Mouse (Mus musculus): ENCODE results near the gene Selenop.
"Not testable (repeated sequence)": the region's sequence is repeated elsewhere in the genome, so short reads cannot be mapped to it uniquely, and the experiment has no call there.

Gene Selenop

GRCm38 (mm10) chr15:3268247-3268646 lies at the start of gene Selenop:
Gene Selenop, plus strand, starts transcription at chr15:3268547.
- DNase-seq (ENCODE audit: low read depth): no peak

- DNase-seq (ENCODE audit: low read depth): not testable (repeated sequence)
Observed at GRCm38 (mm10) chr15:3218668-3219067, 49.7 kb upstream of the Selenop start.

GRCm38 (mm10) chr15:3222803-3223437 lies 45.4 kb upstream of the Selenop start:
- no peak for DNase-seq (ENCODE audit: low read depth)

GRCm38 (mm10) chr15:3226573-3226972 lies 41.8 kb upstream of the Selenop start:
- no peak for DNase-seq (ENCODE audit: low read depth)

DNA sequence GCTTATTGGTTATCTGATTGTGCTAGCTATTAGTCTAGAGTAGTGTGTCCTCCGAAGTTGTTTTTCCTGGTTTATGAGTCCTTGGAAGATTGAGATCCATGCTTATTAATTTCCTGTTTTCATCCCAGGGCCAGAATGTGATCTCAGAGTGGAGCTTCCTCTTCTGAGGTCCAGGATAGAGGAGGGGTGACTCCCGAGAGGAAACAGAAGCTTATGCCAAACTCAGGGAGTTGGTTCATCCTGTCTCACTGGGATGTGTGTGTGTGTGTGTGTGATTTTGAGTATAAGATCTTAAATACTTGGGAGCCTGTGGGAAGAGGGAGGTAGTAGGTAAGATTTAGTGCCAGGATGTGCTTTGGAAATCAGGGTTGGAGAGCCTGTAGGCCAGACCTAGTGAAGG lies 40.2 kb upstream of the Selenop start:
- no peak for DNase-seq (ENCODE audit: low read depth)

- DNase-seq (ENCODE audit: low read depth): no peak
Observed at GRCm38 (mm10) chr15:3228990-3229389, 39.4 kb upstream of the Selenop start.

DNA sequence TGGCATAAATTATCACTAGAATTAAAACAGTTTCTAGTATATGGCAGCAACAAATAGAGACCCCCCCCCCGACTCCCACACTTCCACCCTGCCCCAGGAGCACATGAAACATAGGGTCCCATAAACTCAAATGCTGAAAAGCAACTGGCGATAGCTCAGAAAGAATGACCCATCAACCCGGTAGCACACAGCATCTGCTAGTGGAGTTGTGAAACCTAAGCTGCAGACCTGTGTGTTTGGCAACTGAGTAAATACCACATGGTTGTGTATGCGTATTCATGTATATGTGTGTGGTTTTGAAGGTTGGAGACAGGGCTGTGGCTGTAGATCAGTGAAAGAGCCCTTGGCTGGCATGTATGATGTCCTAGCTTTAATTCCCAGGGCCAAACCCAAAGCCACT lies 37.3 kb upstream of the Selenop start:
- DNase-seq (ENCODE audit: low read depth): no peak

DNA sequence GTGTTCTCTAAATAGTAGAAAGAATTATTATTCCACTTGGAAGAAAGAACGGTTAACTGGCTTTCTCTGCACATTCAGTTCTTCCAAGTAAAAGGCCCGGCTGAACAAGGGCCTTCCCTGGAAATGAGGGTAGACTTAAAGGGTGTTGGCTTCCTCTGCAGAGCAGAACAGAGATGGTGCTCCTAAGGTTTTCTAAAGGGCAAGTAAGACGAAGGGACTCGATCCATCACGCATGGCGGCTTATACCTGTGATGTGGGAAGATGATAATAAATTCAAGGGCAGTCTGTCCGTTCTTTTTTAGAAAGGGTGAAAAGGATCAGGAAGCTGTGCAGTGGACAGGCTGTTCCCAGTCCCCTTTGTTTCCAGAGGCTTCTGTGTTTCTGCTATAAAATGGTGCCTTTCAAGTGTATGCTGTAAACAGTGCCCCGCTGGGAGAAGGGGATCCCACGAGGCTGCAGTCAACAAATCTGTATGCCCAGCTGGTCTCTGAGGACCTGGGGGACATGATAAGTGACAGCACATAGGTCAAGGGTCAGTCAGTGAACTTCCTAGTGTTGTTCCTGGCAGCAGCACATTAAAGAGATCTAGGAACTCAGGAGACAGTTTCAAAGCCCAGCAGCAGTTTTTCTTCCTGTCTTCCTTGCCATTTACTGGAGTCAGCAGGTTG lies 36.0 kb upstream of the Selenop start:
- DNase-seq (ENCODE audit: low read depth): no peak

DNA sequence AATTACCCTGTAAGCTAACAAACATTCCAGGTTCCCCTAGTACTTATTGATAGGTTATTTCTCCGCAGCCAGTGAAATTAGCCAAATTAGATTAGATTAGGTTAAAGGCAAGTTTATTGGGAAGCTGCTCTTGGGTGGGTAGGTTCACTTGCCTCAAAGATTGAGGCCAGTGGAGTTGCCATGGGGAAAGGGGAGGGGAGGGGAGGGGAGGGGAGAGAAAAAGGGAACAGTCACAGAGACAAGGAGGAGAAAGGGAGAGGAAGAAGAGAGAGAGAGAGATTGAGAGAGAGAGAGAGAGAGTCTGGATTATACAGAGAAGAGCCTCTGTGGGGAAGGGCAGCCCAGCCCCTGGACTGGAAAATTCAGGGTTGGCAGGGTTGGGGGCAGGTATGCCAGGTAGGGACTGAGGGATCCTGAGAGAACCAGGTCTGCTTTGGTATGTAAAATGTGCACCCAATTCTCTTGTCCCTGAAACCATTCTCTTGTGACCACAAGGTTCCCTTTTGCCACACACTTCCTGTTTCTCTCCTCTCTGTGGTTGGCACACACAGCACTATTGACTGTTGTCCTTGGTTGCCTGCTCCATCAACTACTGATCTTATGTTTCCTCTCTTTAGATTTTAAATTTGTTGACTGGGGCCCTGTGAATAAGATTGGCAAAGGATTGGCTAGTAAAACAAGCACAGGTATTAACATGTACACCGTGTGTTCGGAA lies 34.4 kb upstream of the Selenop start:
- no peak for DNase-seq (ENCODE audit: low read depth)

- DNase-seq (ENCODE audit: low read depth): no peak
Observed at GRCm38 (mm10) chr15:3236338-3236737, 32.0 kb upstream of the Selenop start.

- DNase-seq (ENCODE audit: low read depth): no peak
Observed at GRCm38 (mm10) chr15:3237963-3238362, 30.4 kb upstream of the Selenop start.

DNA sequence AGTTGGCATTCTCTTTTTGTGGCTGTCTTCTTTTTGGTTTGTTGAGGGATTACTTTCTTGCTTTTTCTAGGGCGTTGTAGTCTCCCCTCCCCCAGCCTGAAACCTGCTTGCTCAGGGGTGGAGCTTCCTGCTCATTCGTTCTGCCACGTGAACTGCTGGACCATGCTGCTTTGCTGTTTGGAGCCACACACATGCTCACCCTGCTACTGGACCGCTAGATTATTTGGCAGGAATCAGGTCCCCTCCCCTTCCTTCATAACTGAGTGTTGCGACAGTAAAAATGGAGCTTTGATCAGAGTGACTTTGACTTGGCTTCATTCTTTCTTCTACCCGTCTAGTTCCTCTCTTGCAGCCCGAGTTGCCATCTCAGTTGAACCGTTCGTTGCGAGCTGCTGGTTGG lies 23.3 kb upstream of the Selenop start:
- DNase-seq (ENCODE audit: low read depth): not testable (repeated sequence)

- DNase-seq (ENCODE audit: low read depth): no peak
Observed at GRCm38 (mm10) chr15:3250620-3251019, 17.7 kb upstream of the Selenop start.

- no peak for DNase-seq (ENCODE audit: low read depth)
Observed at GRCm38 (mm10) chr15:3251031-3251717, 17.2 kb upstream of the Selenop start.

- DNase-seq (ENCODE audit: low read depth): no peak
Observed at GRCm38 (mm10) chr15:3251718-3252067, 16.7 kb upstream of the Selenop start.

DNA sequence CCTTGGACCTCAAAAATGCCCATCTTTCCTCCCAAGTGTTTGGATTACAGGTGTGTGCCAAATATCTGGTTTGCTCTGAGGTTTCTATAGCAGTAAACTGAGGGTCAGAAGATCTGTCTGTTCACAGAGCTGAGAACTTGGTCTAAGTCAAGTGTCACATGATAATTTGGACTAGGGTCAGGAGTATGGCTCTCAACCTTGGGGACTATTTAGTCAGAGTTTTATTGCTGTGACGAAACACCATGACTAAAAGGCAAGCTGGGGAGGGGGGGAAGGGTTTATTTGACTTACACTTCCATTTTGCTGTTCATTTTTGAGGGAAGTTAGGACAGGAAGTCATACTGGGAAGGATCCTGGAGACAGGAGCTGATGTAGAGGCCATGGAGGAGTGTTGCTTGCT lies 9.3 kb upstream of the Selenop start:
- DNase-seq (ENCODE audit: low read depth): no peak

GRCm38 (mm10) chr15:3260309-3260708 lies 8.0 kb upstream of the Selenop start:
- DNase-seq (ENCODE audit: low read depth): no peak

- DNase-seq (ENCODE audit: low read depth): no peak
Observed at GRCm38 (mm10) chr15:3262883-3263282, 5.5 kb upstream of the Selenop start.

DNA sequence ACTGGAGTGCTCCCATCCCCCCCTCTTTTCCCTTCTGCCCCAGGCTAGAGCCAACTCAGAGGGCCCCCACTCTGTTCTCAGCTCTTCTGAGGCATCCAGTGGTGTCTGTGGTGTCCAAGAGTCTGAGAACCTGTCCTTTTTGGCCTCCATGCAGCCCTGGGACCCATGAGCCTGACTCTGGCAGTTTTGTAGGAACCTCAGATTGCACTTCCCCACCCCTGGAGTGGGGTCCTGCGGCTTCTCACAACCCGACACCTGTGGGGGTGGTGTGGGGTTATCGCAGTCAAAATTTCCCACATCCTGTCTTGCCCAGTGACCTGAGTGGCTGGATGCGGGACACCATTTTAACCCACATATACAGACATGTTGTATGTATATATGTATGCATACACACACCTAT lies 4.1 kb upstream of the Selenop start:
- DNase-seq (ENCODE audit: low read depth): no peak

DNA sequence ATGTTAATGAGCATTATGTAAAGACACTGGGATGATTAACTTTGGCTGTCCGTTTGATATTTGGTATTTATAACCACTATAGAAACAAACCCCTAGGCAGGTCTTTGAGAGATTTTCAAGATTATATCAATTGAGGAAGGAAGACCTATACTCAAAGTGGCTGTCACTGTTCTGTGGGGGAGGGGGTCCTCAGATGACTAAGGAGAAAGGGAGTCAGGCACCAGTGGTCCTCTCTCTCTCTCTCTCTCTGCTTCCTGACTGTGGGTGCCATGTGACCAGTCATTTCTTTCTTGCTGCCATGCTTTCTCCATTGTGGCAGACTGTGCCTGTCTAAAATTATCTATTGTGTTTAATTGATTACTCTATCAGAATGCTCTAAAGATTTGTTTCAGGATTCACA lies 3.5 kb upstream of the Selenop start:
- no peak for DNase-seq (ENCODE audit: low read depth)

DNA sequence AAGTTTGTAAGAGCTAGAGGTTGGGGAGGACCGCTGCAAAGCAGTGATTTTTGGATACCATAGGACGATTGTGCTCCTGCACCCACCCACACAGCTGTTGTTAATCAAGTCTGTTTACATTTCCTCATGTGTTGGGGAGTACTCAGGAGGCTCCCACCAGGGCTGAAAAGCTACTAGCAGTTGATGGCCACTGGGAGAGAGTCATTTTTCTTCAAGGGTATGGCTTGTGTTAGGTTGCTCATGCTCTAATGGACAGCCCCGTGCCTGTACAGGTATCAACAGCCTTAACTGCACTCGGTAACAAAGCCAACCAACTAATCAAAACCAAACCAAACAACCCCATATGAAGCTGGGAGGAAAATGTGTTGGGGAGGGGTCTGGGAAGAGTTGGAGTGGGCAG lies 1.1 kb downstream of the Selenop start:
- DNase-seq (ENCODE audit: low read depth): no peak

- DNase-seq (ENCODE audit: low read depth): no peak
Observed at GRCm38 (mm10) chr15:3269996-3270645, 1.8 kb downstream of the Selenop start.
